Mouse (Mus musculus) midbrain, embryonic 10.5 days (tissue): ENCODE measurements around the gene Atpif1. TPM values are rescaled to one million over a fixed set of nuclear protein-coding genes. Genes with fewer than 3 reads are reported as not detected.

Experiments
- DNase-seq: peaks from one replicate; pipeline ENCODE4 v3.0.0-alpha.2; 2017; ENCODE audit warnings: low spot score
- H3K27ac ChIP-seq: fragments of 300-500 bp; sonication (generic); replicated peaks from 2 replicates; pipeline ENCODE4 v1.5.1; 2016; ENCODE audit warnings: mild to moderate bottlenecking
- H3K27me3 ChIP-seq: fragments of 300-500 bp; sonication (generic); 2 replicates; pipeline ENCODE4 v1.6.1; 2016; ENCODE audit warnings: low read depth, mild to moderate bottlenecking; ENCODE audit not compliant: poor library complexity, severe bottlenecking
- H3K36me3 ChIP-seq: fragments of 300-500 bp; sonication (generic); 2 replicates; pipeline ENCODE4 v1.6.1; 2016; ENCODE audit warnings: mild to moderate bottlenecking, moderate library complexity
- H3K4me1 ChIP-seq: fragments of 300-500 bp; sonication (generic); 2 replicates; pipeline ENCODE4 v1.6.1; 2016
- H3K4me3 ChIP-seq: fragments of 300-500 bp; sonication (generic); 2 replicates; pipeline ENCODE4 v1.5.1; 2016; ENCODE audit warnings: mild to moderate bottlenecking, moderate library complexity
- H3K9me3 ChIP-seq: fragments of 300-500 bp; sonication (generic); replicated peaks from 2 replicates; pipeline ENCODE4 v1.6.1; 2016; ENCODE audit warnings: mild to moderate bottlenecking
- WGBS: fragments of 180-500 bp; shearing (Covaris S2); methylation state at CpG from one replicate; pipeline ENCODE4 v1.1.7; 2016; 5-methylcytosine and 5-hydroxymethylcytosine counted together
- polyA plus RNA-seq: library from polyadenylated mRNA; unstranded; fragments of >200 nt; fragmentation: Nextera tagmentation; extraction: Ambion mirVana; gene quantifications from 2 replicates; pipeline ENCODE4 v1.2.1, GENCODE M21; 2016

Gene Atpif1
- polyA plus RNA-seq, 1 experiment from 2014 or later, result 965 TPM

GRCm38 (mm10) chr4:132505034-132505738 is 28.3 kb downstream of the Atpif1 start:
- Histone ChIP-seq H3K27ac (no peak overlapping the region), H3K4me3 (no peak overlapping the region), H3K9me3 (no peaks in the 10 kb centered on the region), H3K36me3 (no peaks in the 10 kb centered on the region), H3K27me3 (no peaks in the 10 kb centered on the region; the same call in 1 of the 2 replicates), H3K4me1 (peaks cover 36% of the 10 kb centered on the region)
- DNase-seq, result no peak
- WGBS, result 61% methylated on average over 6 of the region's 6 CpGs

GRCm38 (mm10) chr4:132503344-132503743 is 30.1 kb downstream of the Atpif1 start:
- 85% methylated on average over 11 of the region's 11 CpGs for WGBS
- H3K27ac ChIP-seq, result no peak overlapping the region
- DNase-seq, result no peak
- no peaks in the 10 kb centered on the region; the same call in 1 of the 2 replicates for H3K27me3 ChIP-seq
- no peak overlapping the region for H3K4me3 ChIP-seq
- H3K9me3 ChIP-seq, result no peaks in the 10 kb centered on the region
- peaks cover 23% of the 10 kb centered on the region for H3K4me1 ChIP-seq
- H3K36me3 ChIP-seq, result peaks cover 13% of the 10 kb centered on the region

GRCm38 (mm10) chr4:132501639-132502038 is 31.8 kb downstream of the Atpif1 start:
- H3K4me1 ChIP-seq, result peaks cover 14% of the 10 kb centered on the region
- DNase-seq, result no peak
- no peaks in the 10 kb centered on the region for H3K9me3 ChIP-seq
- 97% methylated on average over 6 of the region's 6 CpGs for WGBS
- no peak overlapping the region for H3K4me3 ChIP-seq
- H3K27ac ChIP-seq, result no peak overlapping the region
- peaks cover 28% of the 10 kb centered on the region for H3K36me3 ChIP-seq
- no peaks in the 10 kb centered on the region for H3K27me3 ChIP-seq

- H3K27me3 ChIP-seq, result no peaks in the 10 kb centered on the region
- no peak for DNase-seq
- no peaks in the 10 kb centered on the region for H3K4me1 ChIP-seq
- H3K36me3 ChIP-seq, result peaks cover 71% of the 10 kb centered on the region
- H3K4me3 ChIP-seq, result no peak overlapping the region
- no peaks in the 10 kb centered on the region for H3K9me3 ChIP-seq
- 94% methylated on average over 20 of the region's 20 CpGs for WGBS
- H3K27ac ChIP-seq, result no peak overlapping the region
Measured at GRCm38 (mm10) chr4:132494271-132494918, 39.1 kb downstream of the Atpif1 start.

- H3K9me3 ChIP-seq, result no peaks in the 10 kb centered on the region
- no peak for DNase-seq
- H3K27me3 ChIP-seq, result no peaks in the 10 kb centered on the region
- WGBS, result 82% methylated on average over 10 of the region's 10 CpGs
- no peak overlapping the region for H3K27ac ChIP-seq
- no peaks in the 10 kb centered on the region for H3K4me1 ChIP-seq
- no peak overlapping the region for H3K4me3 ChIP-seq
- H3K36me3 ChIP-seq, result peaks cover 54% of the 10 kb centered on the region
Measured at GRCm38 (mm10) chr4:132492178-132493060, 41.0 kb downstream of the Atpif1 start.

GRCm38 (mm10) chr4:132491748-132492147 is 41.7 kb downstream of the Atpif1 start:
- H3K27ac ChIP-seq, result no peak overlapping the region
- no peaks in the 10 kb centered on the region for H3K9me3 ChIP-seq
- H3K27me3 ChIP-seq, result no peaks in the 10 kb centered on the region
- H3K36me3 ChIP-seq, result peaks cover 47% of the 10 kb centered on the region
- H3K4me1 ChIP-seq, result no peaks in the 10 kb centered on the region
- H3K4me3 ChIP-seq, result no peak overlapping the region
- no peak for DNase-seq
- 93% methylated on average over 6 of the region's 6 CpGs for WGBS

GRCm38 (mm10) chr4:132491057-132491456 is 42.4 kb downstream of the Atpif1 start:
- Histone ChIP-seq H3K36me3 (peaks cover 40% of the 10 kb centered on the region), H3K27me3 (no peaks in the 10 kb centered on the region), H3K9me3 (no peaks in the 10 kb centered on the region), H3K4me1 (peaks cover 4% of the 10 kb centered on the region; the same call in 1 of the 2 replicates), H3K27ac (no peak overlapping the region), H3K4me3 (no peak overlapping the region)
- no peak for DNase-seq
- WGBS, result 91% methylated on average over 8 of the region's 8 CpGs

GRCm38 (mm10) chr4:132490273-132491010 is 43.0 kb downstream of the Atpif1 start:
- DNase-seq, result no peak
- WGBS, result 91% methylated on average over 15 of the region's 15 CpGs
- Histone ChIP-seq H3K4me1 (peaks cover 4% of the 10 kb centered on the region; the same call in 1 of the 2 replicates), H3K4me3 (no peak overlapping the region), H3K27ac (no peak overlapping the region), H3K27me3 (no peaks in the 10 kb centered on the region), H3K36me3 (peaks cover 34% of the 10 kb centered on the region), H3K9me3 (no peaks in the 10 kb centered on the region)

- Histone ChIP-seq H3K27ac (no peak overlapping the region), H3K4me1 (peaks cover 4% of the 10 kb centered on the region; the same call in 1 of the 2 replicates), H3K4me3 (no peak overlapping the region), H3K36me3 (peaks cover 21% of the 10 kb centered on the region), H3K9me3 (no peaks in the 10 kb centered on the region), H3K27me3 (no peaks in the 10 kb centered on the region)
- 88% methylated on average over 6 of the region's 6 CpGs for WGBS
- no peak for DNase-seq
Measured at GRCm38 (mm10) chr4:132488976-132489375, 44.5 kb downstream of the Atpif1 start.

- Histone ChIP-seq H3K4me1 (peaks cover 4% of the 10 kb centered on the region; the same call in 1 of the 2 replicates), H3K36me3 (peaks cover 17% of the 10 kb centered on the region), H3K27ac (no peak overlapping the region), H3K4me3 (no peak overlapping the region), H3K27me3 (no peaks in the 10 kb centered on the region), H3K9me3 (no peaks in the 10 kb centered on the region)
- WGBS, result 97% methylated on average over 3 of the region's 3 CpGs
- no peak for DNase-seq
Measured at GRCm38 (mm10) chr4:132488521-132488920, 44.9 kb downstream of the Atpif1 start.

- no peak overlapping the region for H3K27ac ChIP-seq
- no peak for DNase-seq
- WGBS, result 80% methylated on average over 5 of the region's 5 CpGs
- no peak overlapping the region for H3K4me3 ChIP-seq
- H3K36me3 ChIP-seq, result no peaks in the 10 kb centered on the region
- no peaks in the 10 kb centered on the region for H3K27me3 ChIP-seq
- no peaks in the 10 kb centered on the region for H3K9me3 ChIP-seq
- peaks cover 4% of the 10 kb centered on the region; the same call in 1 of the 2 replicates for H3K4me1 ChIP-seq
Measured at GRCm38 (mm10) chr4:132484820-132485219, 48.6 kb downstream of the Atpif1 start.

- no peaks in the 10 kb centered on the region for H3K9me3 ChIP-seq
- DNase-seq, result no peak
- H3K27me3 ChIP-seq, result no peaks in the 10 kb centered on the region
- peaks cover 4% of the 10 kb centered on the region; the same call in 1 of the 2 replicates for H3K4me1 ChIP-seq
- no peak overlapping the region for H3K4me3 ChIP-seq
- WGBS, result 85% methylated on average over 4 of the region's 4 CpGs
- H3K36me3 ChIP-seq, result no peaks in the 10 kb centered on the region
- no peak overlapping the region for H3K27ac ChIP-seq
Measured at GRCm38 (mm10) chr4:132484231-132484630, 49.2 kb downstream of the Atpif1 start.
